Mouse (Mus musculus): ENCODE results near the gene Fuca1.

DNA sequence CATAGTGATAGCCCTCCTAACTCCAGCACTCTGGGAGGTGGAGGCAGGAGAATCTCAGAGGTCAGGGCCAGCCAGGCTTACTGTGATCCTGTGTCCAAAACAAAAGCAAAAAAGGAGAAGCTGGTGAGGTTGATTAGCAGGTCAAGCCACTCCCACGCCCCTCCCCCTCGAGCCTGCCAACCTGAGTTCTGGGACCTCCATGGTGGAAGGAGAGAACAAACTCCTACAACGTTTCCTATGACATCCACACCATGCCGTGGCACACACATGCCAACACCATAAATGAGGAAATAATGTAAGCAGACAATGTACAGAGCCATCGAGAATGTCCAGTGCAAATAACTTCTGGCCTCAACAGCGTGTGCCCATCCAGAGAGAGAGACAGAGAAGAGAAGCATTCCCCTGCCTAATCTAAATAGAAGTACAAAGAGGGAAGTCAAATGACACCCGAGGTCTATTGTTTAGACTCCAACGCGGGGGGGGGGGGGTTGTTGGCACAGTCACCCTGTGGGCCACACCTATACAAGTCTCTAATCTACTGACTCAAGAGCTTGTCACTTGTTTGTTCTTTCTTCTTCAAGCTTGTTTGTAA lies 44.4 kb upstream of the Fuca1 start:
- no peak for TF ChIP-seq POLR2A (IDR thresholded peaks at IDR 0.05; ENCODE audit: low read depth, low read length)
- TF ChIP-seq CTCF (conservative IDR thresholded peaks at IDR 0.05; ENCODE audit: insufficient read depth, insufficient read length, low read depth, low read length), result no peak
